Mouse (Mus musculus) forebrain, embryonic 12.5 days (tissue): Measurements from ENCODE around the gene Camta1. TPM values are rescaled to one million over a fixed set of nuclear protein-coding genes. Genes with fewer than 3 reads are reported as not detected.

Source experiments
- ATAC-seq: fragments of 200-750 bp; cut with Nextera tagmentation; 2 replicates; pipeline ENCODE4 v1.8.0; 2017; ENCODE audit warnings: moderate TSS enrichment; ENCODE audit not compliant: low FRiP score
- H3K27ac ChIP-seq: fragments of 300-500 bp; sonication (generic); 2 replicates; pipeline ENCODE4 v1.5.1; 2016; ENCODE audit warnings: mild to moderate bottlenecking
- H3K27me3 ChIP-seq: fragments of 300-500 bp; sonication (generic); 2 replicates; pipeline ENCODE4 v1.6.1; 2016; ENCODE audit warnings: mild to moderate bottlenecking
- H3K36me3 ChIP-seq: fragments of 300-500 bp; sonication (generic); replicated peaks from 2 replicates; pipeline ENCODE4 v1.6.1; 2016; ENCODE audit warnings: mild to moderate bottlenecking
- H3K4me1 ChIP-seq: fragments of 300-500 bp; sonication (generic); 2 replicates; pipeline ENCODE4 v1.6.1; 2016
- H3K4me2 ChIP-seq: fragments of 300-500 bp; sonication (generic); 2 replicates; pipeline ENCODE4 v1.6.1; 2016; ENCODE audit warnings: mild to moderate bottlenecking, moderate library complexity
- H3K4me3 ChIP-seq: fragments of 300-500 bp; sonication (generic); replicated peaks from 2 replicates; pipeline ENCODE4 v1.5.1; 2016; ENCODE audit warnings: mild to moderate bottlenecking
- H3K9ac ChIP-seq: fragments of 300-500 bp; sonication (generic); 2 replicates; pipeline ENCODE4 v1.6.1; 2016; ENCODE audit warnings: mild to moderate bottlenecking
- H3K9me3 ChIP-seq: fragments of 300-500 bp; sonication (generic); 2 replicates; pipeline ENCODE4 v1.6.1; 2016
- WGBS: fragments of 180-500 bp; shearing (Covaris S2); methylation state at CpG from one replicate; pipeline ENCODE4 v1.1.7; 2016; 5-methylcytosine and 5-hydroxymethylcytosine counted together
- polyA plus RNA-seq: library from polyadenylated mRNA; unstranded; fragments of >200 nt; fragmentation: Nextera tagmentation; extraction: Ambion mirVana; gene quantifications from 2 replicates; pipeline ENCODE4 v1.2.1, GENCODE M21; 2016

The Camta1 gene
- polyA plus RNA-seq, 1 experiment from 2014 or later: 164 TPM

DNA sequence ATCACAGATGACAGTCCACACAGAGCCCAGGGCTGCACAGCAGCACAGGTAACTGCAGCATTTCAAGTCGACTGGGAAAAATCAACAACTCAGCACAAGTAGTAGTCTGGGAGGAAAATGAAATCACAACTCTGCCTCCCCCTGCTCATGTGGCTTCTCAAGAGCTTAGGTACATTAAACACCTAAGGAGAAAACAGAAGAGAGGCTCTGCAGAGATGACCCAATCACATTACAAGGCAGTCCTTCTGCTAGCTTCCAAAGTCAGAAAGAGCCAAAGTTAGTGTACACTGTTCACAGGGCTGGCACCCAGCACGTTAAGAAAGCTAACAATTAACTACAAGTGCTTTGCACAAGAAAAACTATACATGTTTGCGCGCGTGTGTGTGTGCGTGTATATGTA is 56.6 kb downstream of the Camta1 start:
- no peak overlapping the region for H3K4me2 ChIP-seq
- no peak overlapping the region for H3K4me3 ChIP-seq
- no peaks in the 10 kb centered on the region for H3K9me3 ChIP-seq
- H3K9ac ChIP-seq: no peak overlapping the region
- H3K36me3 ChIP-seq: no peaks in the 10 kb centered on the region
- no peaks in the 10 kb centered on the region for H3K27me3 ChIP-seq
- H3K27ac ChIP-seq: no peak overlapping the region
- 88% methylated on average over 6 of the region's 6 CpGs for WGBS
- no peak for ATAC-seq
- peaks cover 2% of the 10 kb centered on the region; the same call in 1 of the 2 replicates for H3K4me1 ChIP-seq

DNA sequence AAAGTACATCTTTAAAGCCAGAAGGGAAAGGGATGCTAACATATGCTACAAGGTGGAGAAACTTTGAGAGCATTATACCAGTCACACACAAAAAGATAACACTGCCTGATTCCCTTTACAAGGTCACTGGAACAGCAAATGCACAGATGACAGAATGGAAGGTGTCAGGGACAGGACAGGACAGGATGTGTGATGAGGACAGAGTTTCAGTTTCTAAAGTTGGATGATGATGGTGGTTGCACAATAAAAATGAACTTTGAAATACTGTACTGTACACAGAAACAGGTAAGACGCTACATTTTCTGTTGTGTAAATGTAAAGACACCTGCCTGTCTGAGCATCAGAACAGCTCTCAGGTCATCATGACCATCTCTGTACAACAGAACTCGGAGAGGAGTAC is 57.5 kb downstream of the Camta1 start:
- Histone ChIP-seq H3K27ac (no peak overlapping the region), H3K36me3 (no peaks in the 10 kb centered on the region), H3K4me1 (peaks cover 2% of the 10 kb centered on the region; the same call in 1 of the 2 replicates), H3K9ac (no peak overlapping the region), H3K9me3 (no peaks in the 10 kb centered on the region), H3K4me3 (no peak overlapping the region), H3K27me3 (no peaks in the 10 kb centered on the region), H3K4me2 (no peak overlapping the region)
- no peak for ATAC-seq
- 95% methylated on average over 2 of the region's 2 CpGs for WGBS

- Histone ChIP-seq H3K36me3 (no peaks in the 10 kb centered on the region), H3K27ac (no peak overlapping the region), H3K4me3 (no peak overlapping the region), H3K4me2 (no peak overlapping the region), H3K9ac (no peak overlapping the region), H3K9me3 (no peaks in the 10 kb centered on the region), H3K4me1 (no peaks in the 10 kb centered on the region), H3K27me3 (no peaks in the 10 kb centered on the region)
- no peak for ATAC-seq
- WGBS: 80% methylated on average over 2 of the region's 2 CpGs
Observed at GRCm38 (mm10) chr4:151798630-151799029, 63.0 kb downstream of the Camta1 start.

DNA sequence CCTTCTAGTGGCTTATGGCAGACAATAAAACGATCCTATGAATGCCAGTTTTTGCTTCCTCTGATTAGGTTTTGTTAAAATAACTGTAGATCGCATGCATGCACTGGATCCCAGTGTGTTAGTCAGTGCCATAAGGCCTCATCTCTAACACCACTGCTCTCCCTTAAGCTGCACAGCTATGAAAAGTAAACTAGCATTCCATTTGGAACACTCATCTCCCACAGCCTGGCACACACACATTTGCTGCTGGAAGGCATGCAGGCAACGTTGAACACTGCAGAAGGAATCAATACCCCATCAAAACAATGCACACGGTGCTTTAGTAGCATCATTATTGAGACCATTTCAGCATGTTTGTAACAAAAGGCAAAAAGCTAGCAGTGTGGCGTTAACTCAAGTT is 68.0 kb downstream of the Camta1 start:
- Histone ChIP-seq H3K4me3 (no peak overlapping the region), H3K27ac (no peak overlapping the region), H3K4me1 (no peaks in the 10 kb centered on the region), H3K27me3 (no peaks in the 10 kb centered on the region), H3K9me3 (no peaks in the 10 kb centered on the region), H3K4me2 (no peak overlapping the region), H3K9ac (no peak overlapping the region), H3K36me3 (peaks cover 10% of the 10 kb centered on the region)
- no peak for ATAC-seq
- 85% methylated on average over 5 of the region's 5 CpGs for WGBS

DNA sequence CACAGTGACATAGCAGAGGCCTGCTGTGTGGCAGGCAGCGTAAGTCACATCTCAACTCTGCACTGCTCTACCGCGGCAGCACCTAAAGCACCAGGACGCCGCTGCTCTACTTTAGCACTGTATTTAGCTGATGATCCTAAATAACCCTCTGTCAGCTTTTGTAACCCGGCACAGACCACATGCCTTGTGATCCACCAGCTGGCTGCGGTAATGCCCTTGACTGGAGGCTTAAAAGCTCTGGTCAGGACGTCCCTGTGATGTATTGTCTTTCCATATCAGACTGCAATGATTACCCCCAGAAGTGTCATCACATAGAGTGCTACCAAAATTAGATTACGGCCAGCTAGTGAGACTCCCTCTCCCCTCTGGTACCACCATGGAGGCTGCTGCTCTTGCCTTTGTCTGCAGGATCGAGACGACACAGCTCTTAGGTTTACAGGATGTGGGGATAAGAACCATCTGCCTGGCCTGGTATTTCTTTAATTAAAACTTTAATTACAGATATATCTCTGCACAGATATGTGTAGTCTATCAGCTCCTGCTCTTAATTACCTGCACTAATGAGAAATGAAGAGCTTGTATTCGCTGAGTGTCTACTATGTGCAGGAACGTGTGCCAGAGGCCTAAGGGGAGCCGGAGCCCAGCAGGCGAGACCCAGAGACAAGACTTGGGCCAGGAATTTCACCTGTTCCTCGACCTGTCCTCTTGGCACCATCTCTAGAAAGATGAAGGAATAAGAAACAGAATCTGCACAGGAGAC is 74.5 kb downstream of the Camta1 start:
- Histone ChIP-seq H3K4me2 (no peak overlapping the region), H3K4me1 (no peaks in the 10 kb centered on the region), H3K27me3 (no peaks in the 10 kb centered on the region), H3K36me3 (peaks cover 10% of the 10 kb centered on the region), H3K4me3 (no peak overlapping the region), H3K27ac (no peak overlapping the region), H3K9ac (no peak overlapping the region), H3K9me3 (no peaks in the 10 kb centered on the region)
- 89% methylated on average over 16 of the region's 16 CpGs for WGBS
- ATAC-seq: no peak

GRCm38 (mm10) chr4:151780511-151780910 is 81.2 kb downstream of the Camta1 start:
- no peak overlapping the region for H3K27ac ChIP-seq

GRCm38 (mm10) chr4:151779962-151780459 is 81.7 kb downstream of the Camta1 start:
- Histone ChIP-seq H3K27me3 (no peaks in the 10 kb centered on the region), H3K4me1 (no peaks in the 10 kb centered on the region), H3K9ac (no peak overlapping the region), H3K4me3 (no peak overlapping the region), H3K36me3 (0 out of 2 replicates have a peak, but pooled peaks cover 4% of the 10 kb centered on the region), H3K4me2 (no peak overlapping the region), H3K27ac (no peak overlapping the region), H3K9me3 (no peaks in the 10 kb centered on the region)
- WGBS: 92% methylated on average over 12 of the region's 12 CpGs
- ATAC-seq: no peak

More at GRCm38 (mm10) chr4:151780511-151780910, 81.2 kb downstream of the Camta1 start:
- H3K9ac ChIP-seq: no peak overlapping the region
- no peak overlapping the region for H3K4me2 ChIP-seq
- H3K9me3 ChIP-seq: no peaks in the 10 kb centered on the region
- H3K4me1 ChIP-seq: no peaks in the 10 kb centered on the region
- ATAC-seq: no peak
- no peaks in the 10 kb centered on the region for H3K27me3 ChIP-seq
- 89% methylated on average over 6 of the region's 6 CpGs for WGBS
- H3K4me3 ChIP-seq: no peak overlapping the region
- 0 out of 2 replicates have a peak, but pooled peaks cover 4% of the 10 kb centered on the region for H3K36me3 ChIP-seq

DNA sequence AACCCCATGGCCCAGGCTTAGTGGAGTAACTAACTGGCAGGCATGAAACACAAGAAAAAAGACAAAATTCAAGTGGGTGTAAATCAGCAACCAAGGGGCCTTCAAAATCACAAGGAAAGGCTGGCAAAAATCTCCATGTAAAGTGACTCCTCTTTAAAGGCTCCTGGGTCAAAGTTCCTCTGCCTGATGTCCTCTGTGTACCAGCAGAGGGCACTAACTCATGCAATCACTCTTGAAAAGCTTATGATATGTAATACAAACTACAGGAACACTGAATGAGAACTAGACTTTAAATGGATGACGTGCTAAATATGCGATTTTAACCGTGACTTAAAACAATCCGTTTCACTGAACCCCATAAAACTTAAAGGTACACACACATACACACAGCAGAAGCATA is 83.2 kb downstream of the Camta1 start:
- Histone ChIP-seq H3K4me2 (no peak overlapping the region), H3K27me3 (no peaks in the 10 kb centered on the region), H3K36me3 (0 out of 2 replicates have a peak, but pooled peaks cover 4% of the 10 kb centered on the region), H3K9ac (no peak overlapping the region), H3K27ac (no peak overlapping the region), H3K4me1 (no peaks in the 10 kb centered on the region), H3K9me3 (no peaks in the 10 kb centered on the region), H3K4me3 (no peak overlapping the region)
- WGBS: 84% methylated on average over 4 of the region's 4 CpGs
- ATAC-seq: no peak

GRCm38 (mm10) chr4:151777451-151777850 is 84.2 kb downstream of the Camta1 start:
- H3K4me3 ChIP-seq: no peak overlapping the region
- no peak overlapping the region for H3K9ac ChIP-seq
- H3K4me1 ChIP-seq: no peaks in the 10 kb centered on the region
- H3K27me3 ChIP-seq: no peaks in the 10 kb centered on the region
- H3K4me2 ChIP-seq: no peak overlapping the region
- WGBS: 88% methylated on average over 6 of the region's 6 CpGs
- H3K9me3 ChIP-seq: no peaks in the 10 kb centered on the region
- H3K36me3 ChIP-seq: 0 out of 2 replicates have a peak, but pooled peaks cover 4% of the 10 kb centered on the region
- H3K27ac ChIP-seq: no peak overlapping the region
- ATAC-seq: no peak

DNA sequence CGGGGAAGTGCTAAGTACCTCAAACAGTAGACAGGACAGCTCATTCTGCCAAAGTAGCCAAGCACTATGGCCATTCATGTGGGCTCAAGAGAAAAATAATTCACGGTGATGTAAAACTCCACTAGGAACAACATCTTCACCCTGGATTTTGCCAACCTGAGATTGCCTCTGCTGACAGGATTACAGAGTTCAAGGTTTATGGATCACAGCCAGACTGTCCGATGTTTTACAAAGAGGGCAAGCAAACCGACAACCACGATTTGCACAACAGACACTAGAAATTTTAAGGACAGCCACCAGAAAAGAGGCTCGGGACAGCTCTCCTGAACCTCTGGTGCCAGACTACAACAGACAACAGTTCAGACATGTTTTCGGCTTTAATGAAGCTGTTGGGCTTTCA is 86.2 kb downstream of the Camta1 start:
- H3K27me3 ChIP-seq: no peaks in the 10 kb centered on the region
- no peak overlapping the region for H3K27ac ChIP-seq
- no peak for ATAC-seq
- no peak overlapping the region for H3K4me3 ChIP-seq
- H3K36me3 ChIP-seq: no peaks in the 10 kb centered on the region
- H3K9me3 ChIP-seq: no peaks in the 10 kb centered on the region
- H3K4me2 ChIP-seq: no peak overlapping the region
- WGBS: 93% methylated on average over 7 of the region's 7 CpGs
- H3K9ac ChIP-seq: no peak overlapping the region
- H3K4me1 ChIP-seq: no peaks in the 10 kb centered on the region

DNA sequence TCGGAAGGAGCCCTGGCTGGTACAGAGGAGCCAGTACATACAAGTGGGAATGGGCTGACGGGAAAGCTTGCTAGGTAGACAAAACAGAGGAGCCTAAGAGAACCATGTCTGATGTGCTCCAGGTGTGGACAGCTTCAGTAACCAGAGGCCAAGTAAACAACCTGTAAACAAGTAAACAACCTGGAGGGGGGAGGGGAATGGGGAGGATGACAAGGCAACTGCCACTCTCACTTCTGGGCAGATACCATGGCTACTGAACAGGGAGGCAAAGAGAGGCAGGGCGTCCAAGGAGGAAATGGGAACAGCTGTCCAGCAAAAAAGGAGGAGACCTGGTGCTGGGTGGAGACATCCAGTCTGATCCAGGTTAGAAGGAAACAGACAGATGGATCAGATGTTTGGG is 88.0 kb downstream of the Camta1 start:
- Histone ChIP-seq H3K4me1 (no peaks in the 10 kb centered on the region), H3K9ac (no peak overlapping the region), H3K4me2 (no peak overlapping the region), H3K36me3 (no peaks in the 10 kb centered on the region), H3K4me3 (no peak overlapping the region), H3K9me3 (no peaks in the 10 kb centered on the region), H3K27me3 (no peaks in the 10 kb centered on the region), H3K27ac (no peak overlapping the region)
- ATAC-seq: no peak
- 96% methylated on average over 3 of the region's 3 CpGs for WGBS

GRCm38 (mm10) chr4:151773007-151773406 is 88.7 kb downstream of the Camta1 start:
- no peak overlapping the region for H3K4me2 ChIP-seq
- ATAC-seq: no peak
- H3K4me1 ChIP-seq: no peaks in the 10 kb centered on the region
- 95% methylated on average over 5 of the region's 5 CpGs for WGBS
- H3K4me3 ChIP-seq: no peak overlapping the region
- no peak overlapping the region for H3K27ac ChIP-seq
- H3K36me3 ChIP-seq: no peaks in the 10 kb centered on the region
- H3K27me3 ChIP-seq: no peaks in the 10 kb centered on the region
- H3K9ac ChIP-seq: no peak overlapping the region
- no peaks in the 10 kb centered on the region for H3K9me3 ChIP-seq

DNA sequence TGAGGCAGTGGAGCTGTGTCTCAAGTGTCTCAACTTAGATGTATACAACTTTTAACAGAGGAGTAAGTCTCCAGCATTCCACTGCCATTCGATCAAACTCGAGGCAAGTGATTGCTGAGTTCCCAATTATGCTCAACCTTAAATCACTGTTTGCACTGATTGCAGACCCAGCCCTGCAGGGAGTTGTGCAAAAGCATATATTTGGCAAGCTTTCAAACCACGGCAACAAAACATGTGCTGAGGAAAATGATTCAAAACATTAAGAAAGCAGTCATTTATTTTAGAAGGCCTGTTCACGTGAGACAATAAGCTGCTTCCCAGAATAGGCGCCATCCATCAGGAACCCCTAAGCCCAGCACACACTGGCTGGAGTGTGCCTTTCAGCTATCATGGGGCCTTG is 91.0 kb downstream of the Camta1 start:
- no peak overlapping the region for H3K4me2 ChIP-seq
- H3K9ac ChIP-seq: no peak overlapping the region
- H3K9me3 ChIP-seq: no peaks in the 10 kb centered on the region
- peaks cover 4% of the 10 kb centered on the region; the same call in 1 of the 2 replicates for H3K4me1 ChIP-seq
- 74% methylated on average over 5 of the region's 5 CpGs for WGBS
- no peak overlapping the region for H3K4me3 ChIP-seq
- no peak overlapping the region for H3K27ac ChIP-seq
- no peaks in the 10 kb centered on the region for H3K36me3 ChIP-seq
- H3K27me3 ChIP-seq: no peaks in the 10 kb centered on the region
- ATAC-seq: no peak
